Mouse (Mus musculus) left cerebral cortex, postnatal 14 days (tissue): ENCODE results near the gene Cers2. TPM values are rescaled to one million over a fixed set of nuclear protein-coding genes. Genes with fewer than 3 reads are reported as not detected.

Experiments
- DNase-seq, 2 experiments: peaks; one replicate each; pipeline ENCODE4 v3.0.0; 2021 to 2022; ENCODE audit warnings: low spot score in 2 of 2, mixed read lengths in 1 of 2
- intact Hi-C: fragments of 180-260 bp; cut with DNase I; formaldehyde crosslinking; loops from one replicate; pipeline ENCODE4 v1.15.1; 2025
- long read RNA-seq, 2 experiments: library from polyadenylated mRNA; stranded (forward); transcript quantifications; one replicate each; pipeline ENCODE4 v2.0.0; 2021
- total RNA-seq, 2 experiments: library from RNA; stranded (reverse); gene quantifications; 2 replicates each; pipeline ENCODE4 v1.2.3; 2021

The Cers2 gene
- total RNA-seq, result 10 to 100 TPM; 39.1 to 46.8 TPM
- long read RNA-seq, experiment 1, transcript Cers2-201 (11 exons, 2,216 nt), result major isoform, 55 of 80 reads
- long read RNA-seq, experiment 1, partial matches to known transcripts, result 8 of 80 reads
- long read RNA-seq, experiment 1, other reads (novel, unspliced or antisense), result 17 of 80 reads
- long read RNA-seq, experiment 2, transcript Cers2-201 (11 exons, 2,216 nt), result major isoform, 40 of 54 reads
- long read RNA-seq, experiment 2, partial matches to known transcripts, result 2 of 54 reads
- long read RNA-seq, experiment 2, other reads (novel, unspliced or antisense), result 12 of 54 reads

GRCm38 (mm10) chr3:95314486-95315093 is at the start of gene Cers2:
Gene Cers2, plus strand, starts transcription at chr3:95314791.
- intact Hi-C loops, result loop anchor here (5.0 kb wide), 1 partner anchor 32 kb away; the partner anchor contains the start of genes Mindy1 and Prune1
- no peak for DNase-seq

- intact Hi-C loops, result loop anchor here (5.0 kb wide), 1 partner anchor 39 kb away; the partner anchor contains the start of gene Cdc42se1
These were observed 48.5 kb upstream of the Cers2 start for GRCm38 (mm10) chr3:95266052-95266451.

GRCm38 (mm10) chr3:95267855-95268254 is 46.7 kb upstream of the Cers2 start:
- intact Hi-C loops, result loop anchor here (5.0 kb wide), 1 partner anchor 41 kb away; the partner anchor contains the start of gene Cdc42se1
- DNase-seq, result no peak

More at GRCm38 (mm10) chr3:95266052-95266451, 48.5 kb upstream of the Cers2 start:
- no peak for DNase-seq

- intact Hi-C loops, result loop anchor here (5.0 kb wide), 1 partner anchor 42 kb away; the partner anchor contains the start of gene Cdc42se1
- peak; percentile 43 to 48 for DNase-seq
These were observed 44.8 kb upstream of the Cers2 start for GRCm38 (mm10) chr3:95269789-95270188.

- intact Hi-C loops, result no loop called here
These were observed 43.7 kb upstream of the Cers2 start for GRCm38 (mm10) chr3:95270766-95271364.

GRCm38 (mm10) chr3:95273471-95273870 is 41.1 kb upstream of the Cers2 start:
- no peak for DNase-seq
- intact Hi-C loops, result no loop called here

More at GRCm38 (mm10) chr3:95270766-95271364, 43.7 kb upstream of the Cers2 start:
- DNase-seq, result no peak

- intact Hi-C loops, result no loop called here
- DNase-seq, result no peak
These were observed 40.1 kb upstream of the Cers2 start for GRCm38 (mm10) chr3:95274453-95274852.

- DNase-seq, result no peak
- intact Hi-C loops, result no loop called here
These were observed 39.4 kb upstream of the Cers2 start for GRCm38 (mm10) chr3:95275161-95275560.

GRCm38 (mm10) chr3:95276428-95276934 is 38.1 kb upstream of the Cers2 start:
- no peak for DNase-seq
- intact Hi-C loops, result no loop called here

GRCm38 (mm10) chr3:95277149-95277551 is 37.4 kb upstream of the Cers2 start:
- intact Hi-C loops, result no loop called here
- no peak for DNase-seq

- intact Hi-C loops, result loop anchor here (5.0 kb wide), 2 partner anchors 37 to 53 kb away; partner anchors contain the start of gene Cdc42se1
- DNase-seq, result peak; percentile 26 to 59
These were observed 33.8 kb upstream of the Cers2 start for GRCm38 (mm10) chr3:95280747-95281146.

GRCm38 (mm10) chr3:95281216-95282126 is 33.1 kb upstream of the Cers2 start, which contains the start of the genes Mindy1 and Prune1:
Gene Mindy1, plus strand, starts transcription at chr3:95281345.
Gene Prune1, minus strand, starts transcription at chr3:95282076.
- DNase-seq, result peak; percentile 98 to 99
- intact Hi-C loops, result loop anchor here (5.0 kb wide), 2 partner anchors 36 to 54 kb away; partner anchors contain the start of gene Cdc42se1

- DNase-seq, result no peak
These were observed 32.2 kb upstream of the Cers2 start for GRCm38 (mm10) chr3:95282381-95282864.

GRCm38 (mm10) chr3:95282865-95283588 is 31.6 kb upstream of the Cers2 start:
- peak; percentile 64 to 72 for DNase-seq
- intact Hi-C loops, result loop anchor here (5.0 kb wide), 2 partner anchors 34 to 56 kb away; partner anchors contain the start of gene Cdc42se1

More at GRCm38 (mm10) chr3:95282381-95282864, 32.2 kb upstream of the Cers2 start:
- intact Hi-C loops, result loop anchor here (5.0 kb wide), 2 partner anchors 35 to 55 kb away; partner anchors contain the start of gene Cdc42se1

- DNase-seq, result no peak
- intact Hi-C loops, result loop anchor here (5.0 kb wide), 2 partner anchors 34 to 56 kb away; partner anchors contain the start of gene Cdc42se1
These were observed 31.0 kb upstream of the Cers2 start for GRCm38 (mm10) chr3:95283589-95283941.

- DNase-seq, result no peak
- intact Hi-C loops, result loop anchor here (5.0 kb wide), 2 partner anchors 33 to 57 kb away; partner anchors contain the start of gene Cdc42se1
These were observed 30.5 kb upstream of the Cers2 start for GRCm38 (mm10) chr3:95284062-95284461.

GRCm38 (mm10) chr3:95284501-95285281 is 29.9 kb upstream of the Cers2 start:
- intact Hi-C loops, result loop anchor here (5.0 kb wide), 2 partner anchors 33 to 57 kb away; partner anchors contain the start of gene Cdc42se1
- DNase-seq, result no peak
